In the genomic region with DNA sequence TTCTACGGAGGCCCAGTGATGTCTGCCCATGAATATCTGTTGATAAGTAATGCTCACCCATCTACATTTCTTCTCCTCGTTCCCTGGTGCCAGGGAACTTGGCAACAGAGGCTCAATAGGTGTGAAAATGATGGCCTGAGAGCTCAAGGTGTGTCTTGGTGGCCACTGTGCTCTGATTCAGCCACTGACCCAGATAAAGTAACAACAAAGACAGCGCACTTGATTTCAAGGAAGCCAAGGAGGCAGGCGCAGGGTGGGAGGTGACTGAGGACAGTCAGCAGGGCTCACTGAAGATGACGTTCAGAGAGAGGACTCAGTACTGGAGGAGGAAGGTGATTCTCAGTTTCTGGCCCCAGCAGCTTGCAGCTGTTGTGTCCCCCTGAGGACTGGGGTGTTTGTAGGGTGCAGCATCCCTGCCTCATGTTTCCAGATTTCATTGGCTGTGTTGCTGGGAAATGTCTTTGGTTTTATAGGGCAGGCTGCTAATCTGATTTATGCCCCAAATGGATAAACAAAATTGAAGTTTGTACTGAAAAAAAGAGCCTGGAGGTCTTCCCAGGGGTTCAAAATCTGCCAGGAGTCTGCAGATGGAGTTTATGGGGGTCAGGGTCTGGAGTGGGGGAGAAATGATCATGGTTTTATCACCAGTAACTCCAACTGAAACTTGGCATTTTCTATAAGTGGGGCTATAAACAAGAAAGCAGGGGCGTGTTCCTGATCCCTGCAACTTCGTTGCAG, we compare ENCODE assay signal across 10 mouse cellular contexts. TPM values are rescaled to one million over a fixed set of nuclear protein-coding genes. Genes with fewer than 3 reads are reported as not detected.
DNase-seq lines count a peak whose midpoint lies in the region; ATAC-seq and TF ChIP-seq lines count a peak whose summit lies in the region.
"Had no signal": no experiment of that assay in that cellular context is flagged by ENCODE, and none has a peak within 500 bp of the region (broad histone marks: within the 10 kb centered on the region; RNA-seq: fewer than 3 reads in every experiment).

No protein-coding gene starts in this region.

- no peak for TF ChIP-seq CTCF in cerebellum, adult 2 months (IDR thresholded peaks at IDR 0.05; ENCODE audit: borderline replicate concordance, insufficient read depth, low read depth, low read length)
- no peak for TF ChIP-seq CTCF in kidney, postnatal 0 days (IDR thresholded peaks at IDR 0.05; ENCODE audit: low read depth)

- H3K4me1 ChIP-seq in cerebellum, adult 2 months (ENCODE audit: control insufficient read depth, insufficient read depth, low read length), result peaks cover 19% of the 10 kb centered on the region
- peaks cover 88% of the 10 kb centered on the region for H3K4me1 ChIP-seq in midbrain, embryonic 13.5 days (replicated peaks)
- peaks cover 25% of the 10 kb centered on the region for H3K4me1 ChIP-seq in midbrain, embryonic 11.5 days (ENCODE audit: control insufficient read depth, insufficient read depth, low read length)
- H3K4me1 ChIP-seq in kidney, postnatal 0 days (replicated peaks; ENCODE audit: insufficient read depth, low read length), result peaks cover 18% of the 10 kb centered on the region
- peaks cover 7% of the 10 kb centered on the region for H3K4me1 ChIP-seq in liver, embryonic 12.5 days

- no peaks in the 10 kb centered on the region for H3K27me3 ChIP-seq in cerebellum, adult 2 months (ENCODE audit: control insufficient read depth, insufficient read depth, low read length)
- peaks cover 5% of the 10 kb centered on the region; the same call in 1 of the 2 replicates for H3K27me3 ChIP-seq in midbrain, embryonic 13.5 days
- H3K27me3 ChIP-seq in midbrain, embryonic 11.5 days (ENCODE audit: control insufficient read depth, insufficient read depth, low read length), result peaks cover 7% of the 10 kb centered on the region
- peaks cover 9% of the 10 kb centered on the region for H3K27me3 ChIP-seq in kidney, postnatal 0 days (ENCODE audit: insufficient read depth, low read length)
- peaks cover 69% of the 10 kb centered on the region for H3K27me3 ChIP-seq in liver, embryonic 12.5 days (replicated peaks)

- peak overlapping the region; percentile 46; the same call in 1 of the 2 replicates for H3K9ac ChIP-seq in midbrain, embryonic 13.5 days (replicated peaks)
- no peak overlapping the region for H3K9ac ChIP-seq in midbrain, embryonic 11.5 days (ENCODE audit: low read length)
- no peak overlapping the region for H3K9ac ChIP-seq in kidney, postnatal 0 days (ENCODE audit: low read depth, low read length)
- no peak overlapping the region for H3K9ac ChIP-seq in liver, embryonic 12.5 days
- H3K9ac ChIP-seq: embryonic facial prominence, embryonic 12.5 days had no signal

- 23% methylated on average over 7 of the region's 7 CpGs for WGBS in cerebellum, adult 2 months
- 58% methylated on average over 7 of the region's 7 CpGs for WGBS in midbrain, embryonic 13.5 days
- WGBS in midbrain, embryonic 11.5 days, result 51% methylated on average over 7 of the region's 7 CpGs
- 23% methylated on average over 7 of the region's 7 CpGs for WGBS in kidney, postnatal 0 days
- 31% methylated on average over 7 of the region's 7 CpGs for WGBS in liver, embryonic 12.5 days (ENCODE audit: insufficient replicate concordance)

- peak overlapping the region; percentile 25 for H3K4me3 ChIP-seq in cerebellum, adult 2 months (replicated peaks; ENCODE audit: insufficient read depth, low read depth, low read length)
- H3K4me3 ChIP-seq in midbrain, embryonic 13.5 days (replicated peaks), result peak overlapping the region; percentile 17
- H3K4me3 ChIP-seq in midbrain, embryonic 11.5 days (ENCODE audit: low read depth, low read length), result no peak overlapping the region
- H3K4me3 ChIP-seq in kidney, postnatal 0 days (replicated peaks; ENCODE audit: low read depth, low read length), result no peak overlapping the region
- H3K4me3 ChIP-seq in liver, embryonic 12.5 days, result no peak overlapping the region
- H3K4me3 ChIP-seq: embryonic facial prominence, embryonic 12.5 days had no signal

- H3K4me2 ChIP-seq in midbrain, embryonic 13.5 days (replicated peaks), result peak overlapping the region; percentile 42
- no peak overlapping the region for H3K4me2 ChIP-seq in midbrain, embryonic 11.5 days
- H3K4me2 ChIP-seq in kidney, postnatal 0 days (ENCODE audit: low read length), result no peak overlapping the region
- no peak overlapping the region for H3K4me2 ChIP-seq in liver, embryonic 12.5 days

- no peaks in the 10 kb centered on the region for H3K9me3 ChIP-seq in midbrain, embryonic 13.5 days
- no peaks in the 10 kb centered on the region for H3K9me3 ChIP-seq in midbrain, embryonic 11.5 days (ENCODE audit: control insufficient read depth, low read length)
- no peaks in the 10 kb centered on the region for H3K9me3 ChIP-seq in kidney, postnatal 0 days (replicated peaks; ENCODE audit: low read length)
- H3K9me3 ChIP-seq in liver, embryonic 12.5 days (replicated peaks), result no peaks in the 10 kb centered on the region
- H3K9me3 ChIP-seq: embryonic facial prominence, embryonic 12.5 days had no signal

- no peak for ATAC-seq in midbrain, embryonic 13.5 days
- ATAC-seq in midbrain, embryonic 11.5 days (ENCODE audit: low FRiP score), result no peak
- no peak for ATAC-seq in kidney, postnatal 0 days (replicated peaks; ENCODE audit: low FRiP score, low read depth)
- ATAC-seq in liver, embryonic 12.5 days, result no peak

- TF ChIP-seq POLR2A in cerebellum, adult 2 months (IDR thresholded peaks at IDR 0.05; ENCODE audit: borderline replicate concordance, insufficient read depth, low read length), result no peak

- peak; percentile 51 to 55 for DNase-seq in cerebellum, adult 2 months
- no peak for DNase-seq in cerebellum, adult 8-10 months
- no peak for DNase-seq in midbrain, embryonic 11.5 days (ENCODE audit: low spot score, missing footprints)
- peak; percentile 80 for DNase-seq in kidney, postnatal 0 days (ENCODE audit: low spot score)
- peak; percentile 13 for DNase-seq in skeletal muscle tissue, adult 2 months (ENCODE audit: low read depth, low spot score)
- no peak for DNase-seq in urinary bladder, postnatal 25 days (ENCODE audit: low spot score)
- DNase-seq: right cerebral cortex, adult 18-20 months had no signal

- peak overlapping the region; percentile 63 for H3K27ac ChIP-seq in cerebellum, adult 2 months (ENCODE audit: insufficient read depth, low read length)
- 0 out of 2 replicates have a peak overlapping the region, but pooled peaks have one; percentile 22 for H3K27ac ChIP-seq in midbrain, embryonic 13.5 days
- no peak overlapping the region for H3K27ac ChIP-seq in midbrain, embryonic 11.5 days (ENCODE audit: low read depth, low read length)
- H3K27ac ChIP-seq in kidney, postnatal 0 days, result 0 out of 2 replicates have a peak overlapping the region, but pooled peaks have one; percentile 5
- H3K27ac ChIP-seq in liver, embryonic 12.5 days, result no peak overlapping the region
- H3K27ac ChIP-seq: embryonic facial prominence, embryonic 12.5 days had no signal

- H3K36me3 ChIP-seq in midbrain, embryonic 13.5 days, result no peaks in the 10 kb centered on the region
- no peaks in the 10 kb centered on the region for H3K36me3 ChIP-seq in midbrain, embryonic 11.5 days (ENCODE audit: control insufficient read depth, insufficient read depth, low read length)
- no peaks in the 10 kb centered on the region for H3K36me3 ChIP-seq in kidney, postnatal 0 days (ENCODE audit: insufficient read depth, low read length)
- no peaks in the 10 kb centered on the region for H3K36me3 ChIP-seq in liver, embryonic 12.5 days
- H3K36me3 ChIP-seq: embryonic facial prominence, embryonic 12.5 days had no signal

RNA-seq across cellular contexts. Expression of gene Syt13, which starts 2.7 kb away (rescaled TPM):
- polyA plus RNA-seq in cerebellum, adult 2 months (2012; rRNA removed), result 110 and 115 TPM in 2 replicates
- polyA plus RNA-seq in midbrain, embryonic 13.5 days (2015; fragmentation: Nextera tagmentation; extraction: Ambion mirVana), result 62.3 and 99.1 TPM in 2 replicates
- 14.7 TPM in 2 replicates for polyA plus RNA-seq in midbrain, embryonic 11.5 days (2014; fragmentation: Nextera tagmentation; extraction: Ambion mirVana)
- polyA plus RNA-seq in kidney, postnatal 0 days (2015; fragmentation: Nextera tagmentation; extraction: Ambion mirVana), result 4.0 and 4.7 TPM in 2 replicates
- 0.43 and 0.44 TPM in 2 replicates for polyA plus RNA-seq in liver, embryonic 12.5 days (2016; fragmentation: Nextera tagmentation; extraction: Ambion mirVana)

Comparison
In these comparisons a context has a peak if more than half of its experiments do, and no peak if none do; other contexts are left out.
1. DNase-seq: peak in cerebellum, adult 2 months (2 of 2), kidney, postnatal 0 days (single experiment) and skeletal muscle tissue, adult 2 months (single experiment); none in cerebellum, adult 8-10 months (single experiment), midbrain, embryonic 11.5 days (single experiment) and urinary bladder, postnatal 25 days (single experiment).
2. H3K27ac ChIP-seq: peak in cerebellum, adult 2 months (single experiment), midbrain, embryonic 13.5 days (single experiment) and kidney, postnatal 0 days (single experiment); none in midbrain, embryonic 11.5 days (single experiment) and liver, embryonic 12.5 days (single experiment).
3. H3K4me3 ChIP-seq: peak in cerebellum, adult 2 months (single experiment) and midbrain, embryonic 13.5 days (single experiment); none in midbrain, embryonic 11.5 days (single experiment), kidney, postnatal 0 days (single experiment) and liver, embryonic 12.5 days (single experiment).